Mouse (Mus musculus): Measurements from ENCODE around the gene Ybx3. TPM values are rescaled to one million over a fixed set of nuclear protein-coding genes. Genes with fewer than 3 reads are reported as not detected.

Gene Ybx3
- 79.2 and 91.5 TPM in 2 replicates for polyA plus RNA-seq (2012; rRNA removed; ENCODE audit: low replicate concordance)

DNA sequence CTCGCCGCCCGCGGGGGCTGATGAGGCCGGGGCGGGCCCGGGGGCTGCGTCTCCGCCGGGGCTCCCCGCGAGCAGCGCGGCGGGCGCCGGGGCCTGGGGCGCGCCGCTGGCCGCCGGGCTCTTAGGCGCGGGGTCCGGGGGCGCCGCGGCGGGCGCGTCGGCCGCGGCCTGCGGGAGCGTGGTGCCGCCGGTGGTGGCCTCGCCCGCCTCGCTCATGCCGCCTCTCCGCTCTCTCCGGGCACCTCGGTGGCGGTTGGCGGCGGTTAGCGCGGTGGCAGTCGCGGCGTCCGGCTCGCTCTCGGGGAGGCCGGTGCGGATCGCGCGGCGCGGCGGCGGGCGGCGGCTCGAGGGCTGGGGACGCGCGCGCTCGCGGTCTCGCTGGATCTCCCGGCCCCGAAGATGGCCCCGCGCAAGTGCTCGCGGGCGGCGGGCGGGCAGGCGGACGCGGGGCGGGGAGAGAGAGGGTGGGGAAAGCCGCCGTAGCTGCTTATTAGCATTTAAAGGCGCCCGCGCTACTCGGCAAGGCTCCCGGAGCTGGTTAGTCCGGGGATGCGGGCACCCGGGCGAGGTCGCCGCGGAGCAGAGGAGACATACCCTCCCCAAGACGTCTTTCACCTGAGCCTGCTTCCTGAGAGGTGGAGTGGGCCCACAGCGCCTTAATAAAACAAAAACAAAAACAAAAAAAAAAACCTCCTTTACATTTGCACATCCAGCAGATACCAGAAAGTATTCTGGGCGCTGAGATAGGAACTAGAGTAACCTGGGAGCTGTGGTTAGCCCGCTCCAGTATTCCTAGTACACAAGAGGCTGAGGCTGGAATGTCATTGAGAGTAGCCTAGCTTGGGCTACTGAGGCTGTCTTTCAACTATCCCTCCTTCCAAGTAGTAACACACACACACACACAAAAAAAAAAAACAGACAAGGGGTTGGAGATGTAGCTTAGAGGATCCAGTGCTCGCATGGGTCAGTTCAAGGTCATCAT lies at the start of gene Ybx3:
Gene Ybx3 (minus strand): TSS at position 437 of the 982 bp plus-strand sequence.

DNA sequence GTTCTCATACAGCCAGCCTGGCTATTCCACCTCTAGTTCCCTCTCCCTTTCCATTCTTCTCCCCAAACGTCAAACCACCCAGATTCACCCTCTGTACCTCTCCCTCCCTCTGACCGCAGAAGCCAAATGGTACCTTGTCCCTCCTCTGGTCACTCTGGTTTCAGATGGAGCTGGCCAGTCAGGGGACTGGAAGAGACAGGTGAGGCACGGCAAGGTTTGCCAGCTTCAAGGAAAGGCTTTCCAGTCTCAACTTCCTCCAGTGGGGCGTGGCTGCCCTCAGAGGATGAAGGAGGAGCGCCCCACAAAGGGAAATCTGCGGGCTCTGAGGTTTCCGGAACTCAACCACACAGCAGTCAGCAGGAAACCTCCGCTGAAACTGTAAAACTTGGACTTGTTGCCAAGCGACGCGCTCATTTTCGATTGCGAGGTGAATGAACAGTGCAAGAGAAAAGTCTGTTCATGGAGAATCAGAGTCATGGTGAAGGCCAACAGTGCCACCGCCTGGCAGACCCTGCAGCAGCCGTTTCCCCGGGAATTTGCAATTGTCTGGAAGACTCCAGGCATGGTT lies 34.8 kb downstream of the Ybx3 start, which contains the start of gene Styk1:
Gene Styk1 (minus strand): TSS at position 246 of the 568 bp plus-strand sequence.

Other genes starting within 250 kb of the Ybx3 start
- gene Klra2, start 141.1 kb downstream of the Ybx3 start, polyA plus RNA-seq (2012; rRNA removed; ENCODE audit: low replicate concordance) = 0.17 and 0.27 TPM in 2 replicates
- 1.5 and 2.2 TPM in 2 replicates for gene Magohb, start 95.2 kb downstream of the Ybx3 start, polyA plus RNA-seq (2012; rRNA removed; ENCODE audit: low replicate concordance)
- gene Styk1, start 34.9 kb downstream of the Ybx3 start, polyA plus RNA-seq (2012; rRNA removed; ENCODE audit: low replicate concordance) = 0.20 and 3.0 TPM in 2 replicates
- gene 5430401F13Rik, start 97.9 kb upstream of the Ybx3 start, polyA plus RNA-seq (2012; rRNA removed; ENCODE audit: low replicate concordance) = not detected in 2 replicates
- gene Gm6619, start 97.9 kb upstream of the Ybx3 start, polyA plus RNA-seq (2012; rRNA removed; ENCODE audit: low replicate concordance) = not detected in 2 replicates
- gene Tas2r130, start 242.4 kb upstream of the Ybx3 start, polyA plus RNA-seq (2012; rRNA removed; ENCODE audit: low replicate concordance) = not detected in 2 replicates

Measured in subcutaneous adipose tissue, adult 2 months (tissue).